Mouse (Mus musculus) c-Kit-positive CD71-positive TER-119-negative erythroid progenitor cells, embryonic 14.5 days (primary cell): ENCODE data around the gene Methig1.
A peak's percentile ranks its signal among the peaks of the same experiment; 100 is the strongest.
"Not testable (repeated sequence)": the region's sequence is repeated elsewhere in the genome, so short reads cannot be mapped to it uniquely, and the experiment has no call there.

Experiments used
- DNase-seq: peaks from one replicate; pipeline ENCODE4 v3.0.0-alpha.2; 2013; ENCODE audit warnings: low read depth

Methig1 gene

DNA sequence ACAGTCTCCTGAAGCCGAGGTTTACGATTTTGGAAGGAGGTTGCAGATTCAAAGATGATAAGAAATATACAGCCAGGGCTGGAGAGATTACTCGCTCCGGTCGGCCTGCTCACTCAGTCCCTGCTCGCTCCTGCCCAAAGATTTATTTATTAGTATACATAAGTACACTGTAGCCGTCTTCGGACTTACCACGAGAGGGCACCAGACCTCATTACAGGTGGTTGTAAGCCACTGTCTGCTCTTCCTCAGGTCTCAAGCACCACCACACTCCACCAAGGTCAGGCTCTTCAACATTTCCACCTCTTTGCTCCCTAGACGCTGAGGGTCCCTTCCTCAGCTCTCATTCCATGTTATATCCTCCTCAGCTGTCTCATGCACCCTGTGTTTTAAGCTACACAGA is 15.1 kb upstream of the Methig1 start:
- DNase-seq: not testable (repeated sequence)

GRCm38 (mm10) chr15:100341314-100341980 is 11.5 kb upstream of the Methig1 start:
- DNase-seq: not testable (repeated sequence)

DNA sequence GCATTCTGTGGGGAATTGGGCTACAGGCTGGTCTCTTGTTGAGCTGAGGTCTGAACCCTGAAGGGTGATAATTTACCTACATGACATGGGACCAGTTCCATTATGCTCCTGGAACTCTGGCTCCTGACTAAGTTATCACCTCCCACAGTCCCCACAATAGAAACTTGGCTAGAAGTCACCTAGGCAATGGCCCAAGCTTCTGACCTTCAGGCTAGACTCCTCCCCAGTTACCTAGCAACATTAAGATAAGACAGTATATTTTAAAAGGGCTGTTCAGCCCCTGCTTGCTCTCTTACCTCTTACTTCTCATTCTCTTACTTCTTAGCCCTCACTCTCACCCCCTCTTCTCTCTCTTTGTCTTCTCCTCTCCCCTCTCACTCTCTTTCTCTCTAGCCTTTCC is 7.5 kb upstream of the Methig1 start:
- no peak for DNase-seq

DNA sequence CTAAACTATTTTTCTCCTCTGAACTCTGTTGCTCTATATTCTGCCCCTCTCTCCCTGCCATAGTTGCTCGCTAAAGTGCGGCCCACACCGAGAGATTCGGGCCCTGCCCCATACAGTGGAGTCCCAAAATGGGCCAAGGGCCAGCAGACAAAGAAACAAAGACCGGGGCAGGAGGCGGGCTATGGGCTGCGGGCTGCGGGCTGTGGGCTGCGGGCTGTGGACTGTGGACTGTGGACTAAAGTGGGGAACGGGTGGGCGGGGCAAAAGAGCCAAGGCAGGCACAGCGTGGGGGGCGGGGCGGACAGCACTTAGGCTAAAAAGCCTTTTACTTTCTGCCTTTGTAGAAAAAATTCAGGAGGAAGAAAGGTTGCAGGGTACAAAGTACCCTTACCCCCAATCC is 6.2 kb upstream of the Methig1 start:
- no peak for DNase-seq

DNA sequence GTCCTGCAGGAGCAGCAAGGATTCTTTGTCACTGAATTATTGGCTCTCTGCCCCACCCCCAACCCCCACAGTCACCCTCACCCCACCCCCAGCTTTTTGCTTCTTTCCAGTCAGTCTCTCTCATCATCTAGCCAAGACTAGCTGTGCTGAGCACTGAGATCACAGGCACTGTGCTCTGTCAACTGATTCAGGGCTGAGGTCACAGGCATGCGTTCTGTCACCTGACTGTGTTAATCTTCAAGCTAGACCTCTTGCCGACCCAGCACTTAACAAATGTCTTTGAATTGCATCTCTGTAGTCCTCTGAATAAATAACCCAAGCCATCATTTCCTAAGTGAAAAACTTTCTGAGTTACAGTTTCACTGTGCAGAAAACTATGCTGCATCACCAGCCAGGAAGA is 3.5 kb upstream of the Methig1 start:
- DNase-seq: no peak

GRCm38 (mm10) chr15:100351501-100352060 is 1.4 kb upstream of the Methig1 start:
- DNase-seq: no peak

DNA sequence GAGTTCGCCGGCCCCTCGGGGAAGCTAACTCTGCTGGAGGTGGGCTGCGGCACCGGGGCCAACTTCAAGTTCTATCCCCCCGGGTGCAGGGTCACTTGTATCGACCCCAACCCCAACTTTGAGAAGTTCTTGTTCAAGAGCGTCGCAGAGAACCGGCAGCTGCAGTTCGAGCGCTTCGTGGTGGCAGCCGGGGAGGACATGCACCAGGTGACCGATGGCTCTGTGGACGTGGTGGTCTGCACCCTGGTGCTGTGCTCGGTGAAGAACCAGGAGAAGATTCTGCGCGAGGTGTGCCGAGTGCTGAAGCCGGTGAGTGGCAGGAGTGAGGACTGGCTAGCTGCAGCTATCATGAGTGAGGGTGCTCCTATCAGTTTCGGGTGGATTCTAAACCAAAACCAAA is 450 bp downstream of the Methig1 start:
- DNase-seq: not testable (repeated sequence)

DNA sequence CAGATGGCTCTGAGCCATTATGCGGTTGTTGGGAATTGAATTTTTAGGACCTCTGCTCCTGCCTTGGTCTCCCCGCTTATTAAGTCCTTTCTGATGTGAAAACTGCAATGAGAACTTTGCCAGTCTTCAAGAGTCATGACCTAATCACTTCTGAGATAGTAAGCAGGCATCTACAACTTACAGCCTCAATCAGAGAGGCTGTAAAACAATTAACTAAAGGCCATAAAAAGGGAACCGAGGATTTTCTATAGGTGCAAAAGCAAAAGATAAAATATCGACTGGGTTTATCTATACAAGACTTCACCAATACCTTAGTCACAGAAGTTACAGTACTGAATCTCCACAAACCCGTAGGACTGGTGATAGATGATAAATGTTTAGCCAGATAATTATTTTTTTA is 2.9 kb downstream of the Methig1 start:
- no peak for DNase-seq

DNA sequence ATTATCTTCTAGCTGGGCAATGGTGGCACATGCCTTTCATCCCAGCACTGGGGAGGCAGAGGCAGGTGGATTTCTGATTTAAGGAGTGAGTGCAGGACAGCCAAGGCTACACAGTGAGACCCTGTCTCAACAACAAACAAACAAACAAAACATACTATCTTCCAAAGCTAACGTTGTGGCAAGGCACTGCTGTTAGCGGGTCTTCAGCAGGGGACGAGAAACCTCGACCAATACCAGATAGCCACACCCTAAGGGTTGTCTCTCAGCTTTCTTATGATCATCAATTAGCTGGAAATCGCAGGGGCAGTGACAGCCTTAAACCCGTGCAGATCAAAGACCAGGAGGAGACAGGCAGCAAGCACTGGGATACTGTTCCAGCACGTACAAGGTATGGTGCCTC is 11.3 kb downstream of the Methig1 start, which contains the start of gene Higd1c:
Higd1c (plus strand) TSS at position 301 of the 400 bp plus-strand sequence.
- no peak for DNase-seq

DNA sequence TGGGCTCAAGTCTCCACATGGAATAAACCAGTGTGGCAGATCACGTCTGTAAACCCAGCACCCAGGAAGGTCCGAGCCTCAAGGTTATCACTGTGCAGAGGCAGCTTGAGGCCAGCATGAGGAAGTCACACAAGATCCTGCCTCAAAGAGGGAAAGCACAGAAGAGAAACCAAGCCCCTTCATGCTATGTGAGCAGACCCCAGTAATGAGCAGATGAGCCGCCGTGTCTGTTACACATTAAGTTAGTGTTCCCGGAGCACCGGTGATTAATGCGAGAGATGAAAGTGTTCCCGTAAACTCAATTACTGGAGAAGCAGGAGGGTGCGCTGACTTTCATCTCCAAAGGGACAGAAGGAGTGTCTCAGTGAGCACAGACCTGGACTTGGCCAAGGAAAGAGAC is 13.0 kb downstream of the Methig1 start:
- not testable (repeated sequence) for DNase-seq

DNA sequence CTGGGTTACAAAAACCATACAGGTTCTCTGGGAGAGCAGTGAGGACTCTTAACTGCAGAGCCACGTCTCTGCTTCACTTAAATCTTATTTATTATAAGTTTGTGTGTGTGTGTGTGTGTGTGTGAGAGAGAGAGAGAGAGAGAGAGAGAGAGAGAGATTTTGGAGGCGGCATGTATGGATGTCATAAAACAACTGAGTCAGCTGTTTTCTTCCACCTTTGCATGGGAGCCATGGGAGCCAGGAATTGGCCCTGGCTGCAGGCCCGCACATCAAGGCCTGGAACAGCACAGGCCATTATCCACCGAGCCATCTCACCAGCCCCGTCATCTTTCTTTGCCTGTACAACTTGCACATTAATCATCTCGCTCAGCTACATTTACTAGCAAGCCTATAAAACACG is 14.2 kb downstream of the Methig1 start:
- no peak for DNase-seq

DNA sequence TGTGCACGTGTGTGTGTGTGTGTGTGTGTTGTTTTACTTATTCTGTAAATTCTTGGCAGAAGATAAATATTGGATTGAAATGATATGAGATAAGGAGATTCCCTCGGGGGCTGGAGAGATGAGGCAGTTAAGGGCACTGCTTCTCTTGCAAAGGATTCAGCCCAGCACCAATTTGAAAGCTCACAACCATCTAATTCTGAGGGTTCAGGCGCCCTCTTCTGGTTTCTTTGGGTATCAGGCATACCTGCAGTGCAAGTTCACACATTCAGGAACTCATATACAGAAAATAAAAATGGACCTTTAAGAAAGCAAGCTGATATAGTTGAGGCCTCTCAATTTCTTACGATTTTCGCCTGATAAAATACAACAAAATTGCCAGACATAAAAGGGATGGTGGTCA is 22.1 kb downstream of the Methig1 start:
- peak; percentile 53 for DNase-seq

- DNase-seq: not testable (repeated sequence)
Measured at GRCm38 (mm10) chr15:100377847-100378505, 25.0 kb downstream of the Methig1 start.

- DNase-seq: no peak
Measured at GRCm38 (mm10) chr15:100379658-100380057, 26.7 kb downstream of the Methig1 start.

DNA sequence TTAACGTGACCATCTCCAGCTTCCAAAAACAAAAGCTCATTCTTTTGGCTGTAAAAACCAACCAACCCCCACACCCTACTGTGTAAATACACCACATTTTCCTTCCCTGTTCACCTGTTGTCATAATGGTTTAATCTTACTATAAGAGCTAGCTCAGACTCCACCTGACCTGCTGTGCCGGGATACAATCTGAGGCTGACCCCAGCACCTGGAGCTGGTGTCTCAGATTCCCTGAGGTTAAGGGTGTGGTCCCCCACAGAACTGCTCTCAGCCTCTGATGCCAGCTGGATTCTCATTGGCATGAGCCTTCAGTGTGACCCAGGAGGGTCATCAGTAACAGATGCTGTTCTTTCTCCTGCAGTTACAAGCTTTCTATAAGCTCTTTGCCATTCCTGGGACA is 27.2 kb downstream of the Methig1 start:
- no peak for DNase-seq

DNA sequence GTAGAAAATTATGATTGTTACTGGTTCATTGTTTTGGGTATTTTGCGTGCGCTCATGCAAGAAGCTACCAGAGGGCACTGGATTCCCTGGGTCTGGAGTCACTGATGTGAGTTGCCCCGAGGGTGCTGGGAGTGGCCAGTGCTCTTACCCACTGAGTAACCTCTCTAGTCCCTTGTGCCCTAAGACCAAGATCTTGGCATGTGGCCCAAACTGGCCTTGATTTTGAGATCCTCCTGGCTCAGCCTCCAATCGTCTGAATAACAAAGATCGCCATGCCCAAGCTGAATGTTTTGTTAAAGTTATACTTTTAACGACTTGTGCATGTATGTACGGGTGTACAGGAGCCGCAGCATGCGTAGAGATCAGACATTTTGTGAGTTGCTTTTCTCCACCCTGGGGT is 32.8 kb downstream of the Methig1 start:
- no peak for DNase-seq

GRCm38 (mm10) chr15:100387544-100388223 is 34.7 kb downstream of the Methig1 start:
- no peak for DNase-seq

DNA sequence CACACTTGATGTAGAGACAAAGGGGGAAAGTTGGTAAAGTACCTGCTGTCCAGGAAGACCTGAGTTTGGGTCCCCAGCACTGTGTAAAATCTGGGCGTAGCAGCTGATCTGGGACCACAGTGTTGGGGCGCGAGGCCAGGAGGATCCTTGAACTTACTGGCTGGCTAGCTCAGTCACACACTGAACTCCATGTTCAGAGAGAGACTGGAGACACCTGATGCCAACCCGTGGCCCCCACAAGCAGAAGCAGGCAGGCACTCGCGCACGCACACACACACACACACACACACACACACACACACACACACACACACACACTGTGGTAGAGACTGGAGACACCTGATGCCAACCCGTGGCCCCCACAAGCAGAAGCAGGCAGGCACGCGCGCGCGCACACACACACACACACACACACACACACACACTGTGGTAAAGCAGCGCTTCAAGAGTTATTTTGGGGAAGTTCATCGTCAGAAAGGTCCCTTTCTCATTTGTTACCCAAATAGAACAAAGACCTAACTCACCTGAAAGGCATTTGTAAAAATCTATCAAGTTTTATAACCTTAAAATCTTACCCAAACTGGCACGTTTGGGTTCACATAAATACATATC is 35.4 kb downstream of the Methig1 start:
- no peak for DNase-seq

DNA sequence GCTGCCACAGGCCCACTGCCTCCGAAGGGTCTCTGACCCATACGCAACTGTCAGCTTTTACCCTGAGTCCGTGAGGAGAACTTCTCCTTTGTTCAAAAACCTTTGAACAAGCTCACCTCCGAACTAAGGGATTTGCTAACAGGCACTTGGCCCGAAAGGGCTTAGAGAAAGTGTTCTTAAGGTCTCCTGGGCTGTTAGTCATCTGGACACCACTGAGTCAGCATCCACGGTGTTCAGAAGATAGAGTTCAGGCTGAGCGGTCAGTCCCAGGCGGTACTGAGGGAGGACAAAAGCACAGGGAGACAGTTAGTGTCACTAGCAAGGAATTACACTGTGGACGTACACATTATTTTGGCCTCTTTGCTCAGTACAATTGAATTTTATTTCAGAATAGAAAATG is 35.9 kb downstream of the Methig1 start:
- no peak for DNase-seq

DNA sequence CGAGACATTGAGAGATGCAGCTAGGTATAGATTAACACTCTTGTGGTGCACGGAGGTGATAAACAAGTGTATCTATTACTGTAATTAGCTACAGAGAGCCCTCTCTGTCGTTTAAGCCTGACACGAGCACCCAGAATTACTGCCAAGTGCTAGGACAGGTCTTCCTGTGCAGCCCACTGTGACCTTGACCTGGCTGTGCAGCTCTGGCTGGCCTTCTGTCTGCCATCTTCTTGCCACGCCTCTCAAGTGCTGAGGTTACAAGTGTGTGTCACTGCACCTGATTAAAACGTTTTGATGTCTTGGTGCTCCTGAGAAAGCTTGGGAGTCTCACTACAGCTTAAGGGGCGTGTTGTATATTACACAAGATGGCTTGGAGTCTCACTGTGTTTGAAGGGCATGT is 38.1 kb downstream of the Methig1 start:
- DNase-seq: peak; percentile 24

GRCm38 (mm10) chr15:100391599-100391998 is 38.6 kb downstream of the Methig1 start:
- DNase-seq: peak; percentile 60

DNA sequence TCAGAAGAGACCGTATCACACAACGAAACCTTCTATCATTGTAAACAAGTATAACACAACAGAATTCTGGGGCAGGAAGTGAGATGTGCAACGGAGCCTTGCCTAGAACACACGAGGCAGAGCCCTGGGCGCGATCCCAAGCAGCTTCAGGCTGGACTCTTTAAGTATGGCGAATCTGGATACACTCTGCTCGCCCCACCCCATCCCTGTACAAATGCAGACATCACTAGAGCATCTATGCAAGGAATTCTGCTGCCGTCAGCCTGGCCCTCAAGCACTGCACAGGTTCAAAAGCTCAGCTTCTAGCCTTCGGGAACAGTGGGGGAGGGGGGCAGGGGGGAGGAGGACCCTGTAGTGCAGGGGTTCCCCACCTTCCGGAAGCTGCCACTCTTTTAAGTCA is 40.1 kb downstream of the Methig1 start:
- no peak for DNase-seq
